Mouse (Mus musculus) bone marrow macrophage, adult 2 months (primary cell): ENCODE data around the gene Car7.

Experiments used
- CTCF ChIP-seq: IDR thresholded peaks from 2 replicates; pipeline ENCODE4 v1.5.1; 2012; ENCODE audit warnings: low read depth, mild to moderate bottlenecking, low read length, moderate library complexity
- POLR2A ChIP-seq: IDR thresholded peaks from 2 replicates; pipeline ENCODE4 v1.6.1; 2012; ENCODE audit warnings: mild to moderate bottlenecking, low read depth, low read length, borderline replicate concordance

- TF ChIP-seq POLR2A (no peak), CTCF (no peak)
Measured at GRCm38 (mm10) chr8:104535378-104535777, 889 bp downstream of the Car7 start.
